ENCODE assay signal across 10 mouse cellular contexts in genomic region chr16:59559300-59560200, GRCm38 (mm10). TPM values are rescaled to one million over a fixed set of nuclear protein-coding genes. Genes with fewer than 3 reads are reported as not detected.
DNase-seq lines count a peak whose midpoint lies in the region; ATAC-seq lines count a peak whose summit lies in the region.
"Had no signal": no experiment of that assay in that cellular context is flagged by ENCODE, and none has a peak within 500 bp of the region (broad histone marks: within the 10 kb centered on the region; RNA-seq: fewer than 3 reads in every experiment).

No protein-coding gene starts in this region.

- H3K9me3 ChIP-seq in limb, embryonic 13.5 days: no peaks in the 10 kb centered on the region
- no peaks in the 10 kb centered on the region for H3K9me3 ChIP-seq in limb, embryonic 10.5 days (replicated peaks)
- no peaks in the 10 kb centered on the region for H3K9me3 ChIP-seq in intestine, embryonic 15.5 days
- no peaks in the 10 kb centered on the region for H3K9me3 ChIP-seq in lung, embryonic 15.5 days
- no peaks in the 10 kb centered on the region for H3K9me3 ChIP-seq in stomach, embryonic 15.5 days
- no peaks in the 10 kb centered on the region for H3K9me3 ChIP-seq in liver, embryonic 12.5 days (replicated peaks)
- H3K9me3 ChIP-seq: limb, embryonic 12.5 days had no signal

- no peak for DNase-seq in limb, embryonic 10.5 days (ENCODE audit: low spot score)
- no peak for DNase-seq in ovary, postnatal 14 days (ENCODE audit: low spot score)
- DNase-seq: cerebellum, postnatal 36 days had no signal

- no peaks in the 10 kb centered on the region for H3K4me1 ChIP-seq in limb, embryonic 13.5 days
- no peaks in the 10 kb centered on the region for H3K4me1 ChIP-seq in limb, embryonic 10.5 days
- H3K4me1 ChIP-seq in intestine, embryonic 15.5 days (replicated peaks): no peaks in the 10 kb centered on the region
- no peaks in the 10 kb centered on the region for H3K4me1 ChIP-seq in lung, embryonic 15.5 days
- H3K4me1 ChIP-seq in stomach, embryonic 15.5 days: no peaks in the 10 kb centered on the region
- H3K4me1 ChIP-seq in liver, embryonic 12.5 days: no peaks in the 10 kb centered on the region
- H3K4me1 ChIP-seq: limb, embryonic 12.5 days had no signal

- 0 out of 2 replicates have a peak overlapping the region, but pooled peaks have one; percentile 22 for H3K27ac ChIP-seq in limb, embryonic 13.5 days
- no peak overlapping the region for H3K27ac ChIP-seq in limb, embryonic 10.5 days
- H3K27ac ChIP-seq in intestine, embryonic 15.5 days: no peak overlapping the region
- H3K27ac ChIP-seq in lung, embryonic 15.5 days: peak overlapping the region; percentile 66
- peak overlapping the region; percentile 65; the same call in 1 of the 2 replicates for H3K27ac ChIP-seq in stomach, embryonic 15.5 days
- no peak overlapping the region for H3K27ac ChIP-seq in liver, embryonic 12.5 days
- H3K27ac ChIP-seq: limb, embryonic 12.5 days had no signal

- no peaks in the 10 kb centered on the region for H3K27me3 ChIP-seq in limb, embryonic 13.5 days
- no peaks in the 10 kb centered on the region for H3K27me3 ChIP-seq in limb, embryonic 10.5 days (ENCODE audit: low read depth, poor library complexity, severe bottlenecking)
- no peaks in the 10 kb centered on the region for H3K27me3 ChIP-seq in intestine, embryonic 15.5 days (replicated peaks)
- H3K27me3 ChIP-seq in lung, embryonic 15.5 days: no peaks in the 10 kb centered on the region
- no peaks in the 10 kb centered on the region for H3K27me3 ChIP-seq in stomach, embryonic 15.5 days (replicated peaks)
- no peaks in the 10 kb centered on the region for H3K27me3 ChIP-seq in liver, embryonic 12.5 days (replicated peaks)
- H3K27me3 ChIP-seq: limb, embryonic 12.5 days; Patski had no signal

- no peak for ATAC-seq in limb, embryonic 13.5 days (ENCODE audit: low FRiP score, low read depth)
- ATAC-seq in intestine, embryonic 15.5 days: peak; percentile 58
- peak; percentile 90 for ATAC-seq in lung, embryonic 15.5 days (ENCODE audit: borderline replicate concordance, extremely low read depth, low FRiP score, low TSS enrichment)
- ATAC-seq in stomach, embryonic 15.5 days (ENCODE audit: insufficient read depth, low FRiP score, low read depth): peak; percentile 53; the same call in 1 of the 2 replicates
- ATAC-seq in liver, embryonic 12.5 days: no peak
- ATAC-seq: Patski had no signal

- H3K9ac ChIP-seq in limb, embryonic 13.5 days: no peak overlapping the region
- H3K9ac ChIP-seq in intestine, embryonic 15.5 days: no peak overlapping the region
- no peak overlapping the region for H3K9ac ChIP-seq in lung, embryonic 15.5 days
- H3K9ac ChIP-seq in stomach, embryonic 15.5 days: no peak overlapping the region
- no peak overlapping the region for H3K9ac ChIP-seq in liver, embryonic 12.5 days
- H3K9ac ChIP-seq: limb, embryonic 12.5 days had no signal

- 61% methylated on average over 22 of the region's 22 CpGs for WGBS in limb, embryonic 13.5 days
- WGBS in limb, embryonic 10.5 days: 65% methylated on average over 22 of the region's 22 CpGs
- WGBS in intestine, embryonic 15.5 days: 50% methylated on average over 22 of the region's 22 CpGs
- WGBS in lung, embryonic 15.5 days: 37% methylated on average over 22 of the region's 22 CpGs
- WGBS in stomach, embryonic 15.5 days: 41% methylated on average over 22 of the region's 22 CpGs
- 69% methylated on average over 22 of the region's 22 CpGs for WGBS in liver, embryonic 12.5 days (ENCODE audit: insufficient replicate concordance)

- peaks cover 15% of the 10 kb centered on the region for H3K36me3 ChIP-seq in limb, embryonic 13.5 days
- H3K36me3 ChIP-seq in limb, embryonic 10.5 days: peaks cover 32% of the 10 kb centered on the region
- no peaks in the 10 kb centered on the region for H3K36me3 ChIP-seq in intestine, embryonic 15.5 days
- H3K36me3 ChIP-seq in lung, embryonic 15.5 days: 0 out of 2 replicates have a peak, but pooled peaks cover 5% of the 10 kb centered on the region
- peaks cover 10% of the 10 kb centered on the region; the same call in 1 of the 2 replicates for H3K36me3 ChIP-seq in stomach, embryonic 15.5 days
- no peaks in the 10 kb centered on the region for H3K36me3 ChIP-seq in liver, embryonic 12.5 days

- H3K4me2 ChIP-seq in limb, embryonic 13.5 days (replicated peaks): no peak overlapping the region
- H3K4me2 ChIP-seq in intestine, embryonic 15.5 days (replicated peaks): no peak overlapping the region
- H3K4me2 ChIP-seq in lung, embryonic 15.5 days: no peak overlapping the region
- H3K4me2 ChIP-seq in stomach, embryonic 15.5 days: no peak overlapping the region
- no peak overlapping the region for H3K4me2 ChIP-seq in liver, embryonic 12.5 days
- H3K4me2 ChIP-seq: limb, embryonic 12.5 days had no signal

- H3K4me3 ChIP-seq in limb, embryonic 13.5 days: no peak overlapping the region
- H3K4me3 ChIP-seq in limb, embryonic 10.5 days: no peak overlapping the region
- H3K4me3 ChIP-seq in intestine, embryonic 15.5 days (replicated peaks): no peak overlapping the region
- no peak overlapping the region for H3K4me3 ChIP-seq in lung, embryonic 15.5 days
- H3K4me3 ChIP-seq in stomach, embryonic 15.5 days (replicated peaks): no peak overlapping the region
- H3K4me3 ChIP-seq in liver, embryonic 12.5 days: no peak overlapping the region
- H3K4me3 ChIP-seq: limb, embryonic 12.5 days had no signal

RNA-seq across cellular contexts. Expression of gene Crybg3, which starts 41.2 kb away (rescaled TPM):
- polyA plus RNA-seq in limb, embryonic 13.5 days (2015; fragmentation: Nextera tagmentation; extraction: Ambion mirVana): 8.0 and 9.5 TPM in 2 replicates
- polyA plus RNA-seq in limb, embryonic 10.5 days (2016; fragmentation: Nextera tagmentation; extraction: Ambion mirVana): 7.2 and 7.8 TPM in 2 replicates
- 5.5 and 5.6 TPM in 2 replicates for polyA plus RNA-seq in intestine, embryonic 15.5 days (2015; fragmentation: Nextera tagmentation; extraction: Ambion mirVana)
- 5.4 and 6.0 TPM in 2 replicates for polyA plus RNA-seq in lung, embryonic 15.5 days (2015; fragmentation: Nextera tagmentation; extraction: Ambion mirVana)
- polyA plus RNA-seq in stomach, embryonic 15.5 days (2015; fragmentation: Nextera tagmentation; extraction: Ambion mirVana): 8.2 and 10.5 TPM in 2 replicates
- 1.8 and 2.4 TPM in 2 replicates for polyA plus RNA-seq in liver, embryonic 12.5 days (2016; fragmentation: Nextera tagmentation; extraction: Ambion mirVana)

Comparison
In these comparisons a context has a peak if more than half of its experiments do, and no peak if none do; other contexts are left out.
1. H3K27ac ChIP-seq: peak in limb, embryonic 13.5 days (single experiment), lung, embryonic 15.5 days (single experiment) and stomach, embryonic 15.5 days (single experiment); none in limb, embryonic 10.5 days (single experiment), intestine, embryonic 15.5 days (single experiment) and liver, embryonic 12.5 days (single experiment).
2. ATAC-seq: peak in intestine, embryonic 15.5 days (single experiment), lung, embryonic 15.5 days (single experiment) and stomach, embryonic 15.5 days (single experiment); none in limb, embryonic 13.5 days (single experiment) and liver, embryonic 12.5 days (single experiment).